Mouse (Mus musculus): Measurements from ENCODE around the gene Rbp7. TPM values are rescaled to one million over a fixed set of nuclear protein-coding genes. Genes with fewer than 3 reads are reported as not detected.
"Not testable (repeated sequence)": the region's sequence is repeated elsewhere in the genome, so short reads cannot be mapped to it uniquely, and the experiment has no call there.

Rbp7 gene
- total RNA-seq, 2 experiments from 2014 or later = not detected

- no peak for DNase-seq (ENCODE audit: low spot score in 2 of 2)
- intact Hi-C loops (cut with DNase I) = no loop called here
These were observed 3.7 kb upstream of the Rbp7 start for GRCm38 (mm10) chr4:149458526-149458925.

DNA sequence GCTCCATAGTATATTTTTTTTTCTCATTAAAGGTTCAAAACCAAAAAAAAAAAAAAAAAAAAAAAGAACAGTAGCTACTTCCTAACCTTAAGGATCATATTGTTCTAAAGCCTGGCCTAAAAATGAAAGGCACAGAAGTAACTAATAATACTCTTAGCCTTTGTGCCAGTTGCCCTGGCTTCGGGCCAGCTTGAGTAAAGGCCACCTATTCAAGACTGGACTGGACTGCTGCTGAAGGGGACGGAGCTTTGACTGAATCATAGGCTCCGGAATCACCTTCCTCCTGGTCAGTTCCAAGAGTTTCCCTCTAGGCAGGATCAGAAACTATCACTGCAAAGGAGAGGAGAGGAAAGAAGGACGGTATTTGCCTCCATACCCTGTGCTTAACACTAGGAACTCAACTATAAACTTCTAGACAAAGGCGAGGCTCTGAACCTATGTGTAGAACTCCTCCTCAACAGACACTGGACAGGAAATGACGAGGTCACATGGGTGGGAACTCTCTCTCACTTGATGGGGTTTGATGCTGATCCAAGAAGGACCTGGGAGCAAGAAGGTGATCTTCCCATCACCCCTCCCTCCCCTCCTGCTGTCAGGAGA lies 3.2 kb upstream of the Rbp7 start:
- DNase-seq (ENCODE audit: low spot score in 2 of 2) = no peak
- intact Hi-C loops (cut with DNase I) = no loop called here

DNA sequence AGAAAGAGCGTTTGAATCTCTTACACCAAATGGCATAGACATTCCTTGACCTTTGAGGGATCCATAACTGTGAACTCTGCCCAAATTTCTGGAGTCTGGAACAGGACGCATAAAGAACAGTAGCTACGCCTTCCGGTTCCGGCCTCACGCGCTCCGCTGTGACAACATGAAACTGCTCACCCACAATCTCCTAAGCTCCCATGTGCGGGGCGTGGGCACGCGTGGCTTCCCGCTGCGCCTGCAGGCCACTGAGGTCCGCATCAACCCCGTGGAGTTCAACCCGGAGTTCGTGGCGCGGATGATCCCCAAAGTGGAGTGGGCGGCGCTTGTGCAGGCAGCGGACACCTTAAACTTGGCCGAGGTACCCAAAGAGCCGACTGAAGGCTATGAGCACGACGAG lies 2.4 kb upstream of the Rbp7 start:
- intact Hi-C loops (cut with DNase I); DNase-seq (ENCODE audit: low spot score in 2 of 2): not testable (repeated sequence)

DNA sequence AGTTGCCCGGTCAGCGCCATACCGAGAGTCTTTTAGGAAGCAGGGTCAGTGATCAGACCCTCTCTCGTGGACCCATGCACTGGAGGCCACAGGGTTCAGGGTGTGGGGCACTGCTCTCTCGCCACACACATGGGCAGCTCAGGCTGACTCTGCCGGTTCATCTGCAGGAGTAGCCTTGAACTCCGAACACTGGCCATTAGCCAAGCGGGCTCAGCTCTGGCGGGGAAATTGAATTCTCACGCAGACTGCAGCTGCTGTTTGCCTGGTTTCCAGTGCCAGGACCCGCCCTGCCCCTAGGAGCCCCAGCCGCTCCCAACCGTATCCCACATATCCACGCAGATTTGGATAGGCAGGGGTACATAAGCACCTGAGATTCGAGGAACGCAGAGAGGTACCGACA lies 515 bp downstream of the Rbp7 start:
- intact Hi-C loops (cut with DNase I) = no loop called here

GRCm38 (mm10) chr4:149453656-149454055 lies 1.1 kb downstream of the Rbp7 start:
- intact Hi-C loops (cut with DNase I) = no loop called here
- no peak for DNase-seq (ENCODE audit: low spot score in 2 of 2)

More for the DNA sequence above, 515 bp downstream of the Rbp7 start:
- DNase-seq (ENCODE audit: low spot score in 2 of 2) = no peak

GRCm38 (mm10) chr4:149450636-149451035 lies 4.1 kb downstream of the Rbp7 start:
- intact Hi-C loops (cut with DNase I) = no loop called here
- DNase-seq (ENCODE audit: low spot score in 2 of 2) = no peak

DNA sequence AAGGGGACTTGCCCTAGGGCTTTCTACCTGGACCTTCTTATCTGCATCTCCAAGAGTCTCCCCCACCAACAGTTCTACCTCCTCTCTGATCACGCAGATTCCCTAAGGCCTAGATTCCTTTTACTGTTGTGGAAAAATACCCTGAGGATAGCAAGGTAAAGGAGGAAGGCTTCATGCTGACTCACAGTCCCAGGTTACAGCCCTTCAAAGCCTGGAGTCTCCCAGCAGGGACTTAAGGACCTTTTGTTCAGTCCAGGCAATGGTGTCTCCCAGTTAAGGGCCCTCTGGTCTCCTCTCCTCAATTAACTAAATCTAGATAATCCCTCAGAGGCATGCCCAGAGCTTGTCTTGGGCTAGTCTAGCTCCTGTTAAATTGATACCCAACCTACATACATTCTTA lies 8.5 kb downstream of the Rbp7 start:
- no peak for DNase-seq (ENCODE audit: low spot score in 2 of 2)
- intact Hi-C loops (cut with DNase I) = no loop called here

DNA sequence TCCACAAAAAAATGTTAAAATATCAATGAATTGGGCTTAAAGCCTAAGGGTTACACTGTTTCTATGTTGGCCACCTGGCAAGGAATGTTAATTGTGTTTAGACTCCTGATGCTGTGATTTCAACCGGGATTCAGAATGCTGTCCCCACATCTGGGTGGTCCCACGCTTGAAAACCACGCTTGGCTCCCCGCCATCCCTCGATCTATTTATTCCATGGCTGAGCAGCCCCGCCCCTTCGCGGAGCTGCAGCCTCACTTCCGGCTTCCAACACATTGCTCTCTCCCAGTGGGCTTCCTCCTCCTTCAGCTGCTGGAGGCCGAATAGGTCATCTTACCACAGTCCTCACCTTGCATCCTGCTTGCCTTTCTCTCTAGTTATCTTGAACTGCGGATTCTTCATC lies 8.9 kb downstream of the Rbp7 start:
- peak in 1 of 2 experiments; percentile 16 for DNase-seq (ENCODE audit: low spot score in 2 of 2)
- intact Hi-C loops (cut with DNase I) = loop anchor here (1.0 kb wide), 1 partner anchor 20 kb away; the partner anchor contains the start of gene Ube4b

- intact Hi-C loops (cut with DNase I) = loop anchor here (1.0 kb wide), 1 partner anchor 19 kb away; the partner anchor contains the start of gene Ube4b
- DNase-seq (ENCODE audit: low spot score in 2 of 2) = peak; percentile 85 to 94
These were observed 9.6 kb downstream of the Rbp7 start for GRCm38 (mm10) chr4:149444964-149445701.

DNA sequence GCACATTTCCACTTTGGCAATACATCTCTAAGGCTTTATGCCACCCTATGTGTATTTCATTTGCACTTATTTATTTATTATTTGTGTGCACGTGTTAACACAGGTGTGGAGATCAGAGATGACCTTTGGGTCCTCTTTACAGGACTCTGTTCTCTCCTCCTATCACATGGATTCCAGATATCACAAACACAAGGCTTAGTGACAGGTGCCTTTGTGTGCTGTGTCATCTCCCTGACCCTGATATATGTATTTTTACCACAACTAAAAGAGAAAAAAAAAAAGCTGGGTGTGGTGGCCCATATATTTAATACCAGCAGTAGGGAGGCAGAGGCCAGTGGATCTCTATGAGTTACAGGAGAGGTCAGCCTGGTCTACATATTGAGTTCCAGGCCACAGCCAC lies 10.3 kb downstream of the Rbp7 start:
- intact Hi-C loops (cut with DNase I) = no loop called here
- DNase-seq (ENCODE audit: low spot score in 2 of 2) = no peak

GRCm38 (mm10) chr4:149442436-149442835 lies 12.3 kb downstream of the Rbp7 start:
- intact Hi-C loops (cut with DNase I) = no loop called here
- no peak for DNase-seq (ENCODE audit: low spot score in 2 of 2)

DNA sequence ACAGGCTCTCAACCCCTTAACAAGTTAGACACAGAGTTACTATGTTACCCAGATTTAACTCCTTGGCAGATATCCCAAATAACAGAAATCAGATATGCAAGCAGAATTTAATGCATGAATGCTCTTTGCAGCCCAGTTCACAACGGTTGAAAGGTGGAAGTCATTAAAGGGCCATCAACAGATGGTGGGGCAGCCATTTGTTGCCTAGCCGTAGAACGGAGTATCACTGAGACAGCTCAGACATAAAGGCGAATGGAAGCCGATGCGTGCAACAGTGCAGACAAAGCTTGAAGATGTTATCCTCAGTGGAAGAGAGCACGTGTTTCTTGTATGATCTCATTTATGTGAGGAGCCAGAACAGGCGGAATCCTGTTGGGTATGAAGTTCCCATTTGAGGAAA lies 14.2 kb downstream of the Rbp7 start:
- intact Hi-C loops (cut with DNase I) = no loop called here
- DNase-seq (ENCODE audit: low spot score in 2 of 2) = no peak

DNA sequence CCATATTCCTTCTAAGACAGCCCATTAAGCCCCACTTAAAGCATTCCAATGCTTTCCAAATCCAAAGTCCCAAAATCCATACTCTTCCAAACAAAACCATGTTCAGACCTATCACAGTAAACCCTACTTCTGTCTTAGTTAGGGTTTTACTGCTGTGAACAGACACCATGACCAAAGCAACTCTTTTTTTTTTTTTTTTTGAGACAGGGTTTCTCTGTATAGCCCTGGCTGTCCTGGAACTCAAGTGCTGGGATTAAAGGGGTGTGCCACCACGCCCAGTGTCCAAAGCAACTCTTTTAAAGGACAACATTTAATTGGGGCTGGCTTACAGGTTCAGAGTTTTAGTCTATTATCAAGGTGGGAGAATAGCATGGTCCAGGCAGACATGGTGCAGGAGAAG lies 22.9 kb downstream of the Rbp7 start:
- intact Hi-C loops (cut with DNase I); DNase-seq (ENCODE audit: low spot score in 2 of 2): not testable (repeated sequence)

- DNase-seq (ENCODE audit: low spot score in 2 of 2) = no peak
- intact Hi-C loops (cut with DNase I) = no loop called here
These were observed 25.2 kb downstream of the Rbp7 start for GRCm38 (mm10) chr4:149429592-149429991.

DNA sequence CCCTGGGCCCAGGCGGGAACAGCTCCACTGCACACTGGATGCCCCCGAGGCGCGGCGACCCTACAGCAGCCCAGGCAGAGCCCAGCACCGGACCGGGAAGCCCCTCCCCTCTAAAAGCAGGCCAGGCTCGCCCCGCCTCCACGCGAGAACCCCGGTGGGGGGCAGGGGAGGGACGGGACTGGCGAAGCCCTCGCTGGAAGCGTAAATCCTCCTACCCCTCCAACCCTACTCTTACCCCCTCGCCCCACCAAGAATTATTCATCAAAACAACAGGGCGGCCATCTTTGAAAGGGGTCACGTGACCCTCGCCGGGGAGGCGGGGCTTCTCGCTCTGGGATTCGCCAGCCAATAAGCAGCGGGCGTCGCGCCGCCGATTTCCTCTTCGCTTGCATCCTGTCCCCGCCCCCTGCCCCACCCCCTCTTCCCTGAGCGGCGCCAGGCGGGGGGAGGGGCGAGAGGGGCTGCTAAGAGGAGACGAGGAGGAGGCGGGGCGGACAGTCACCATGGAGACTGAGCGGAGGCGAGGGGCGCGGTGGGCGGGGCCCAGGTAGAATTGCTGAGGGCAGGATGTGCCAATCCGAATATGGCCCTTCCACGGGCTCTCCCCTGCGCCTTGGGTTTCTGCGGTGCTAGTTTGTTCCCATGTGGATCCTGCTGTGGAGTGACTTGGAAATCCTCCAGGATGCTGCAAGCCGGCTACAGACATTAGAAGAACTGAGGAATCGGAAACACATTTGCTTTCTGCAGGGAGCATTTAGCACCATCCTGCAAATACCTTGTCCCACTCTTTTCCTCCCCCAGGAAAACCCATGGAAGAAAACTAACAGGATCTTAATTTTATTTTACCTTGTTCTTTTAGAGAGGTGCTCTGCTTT lies 28.2 kb downstream of the Rbp7 start, which contains the start of gene Ube4b:
Gene Ube4b (minus strand): TSS at position 425 of the 875 bp plus-strand sequence.
- peak; percentile 99 for DNase-seq (ENCODE audit: low spot score in 2 of 2)
- intact Hi-C loops (cut with DNase I) = loop anchor here (1.0 to 2.0 kb wide), 2 partner anchors 19 to 28 kb away; no protein-coding TSS in a partner anchor

DNA sequence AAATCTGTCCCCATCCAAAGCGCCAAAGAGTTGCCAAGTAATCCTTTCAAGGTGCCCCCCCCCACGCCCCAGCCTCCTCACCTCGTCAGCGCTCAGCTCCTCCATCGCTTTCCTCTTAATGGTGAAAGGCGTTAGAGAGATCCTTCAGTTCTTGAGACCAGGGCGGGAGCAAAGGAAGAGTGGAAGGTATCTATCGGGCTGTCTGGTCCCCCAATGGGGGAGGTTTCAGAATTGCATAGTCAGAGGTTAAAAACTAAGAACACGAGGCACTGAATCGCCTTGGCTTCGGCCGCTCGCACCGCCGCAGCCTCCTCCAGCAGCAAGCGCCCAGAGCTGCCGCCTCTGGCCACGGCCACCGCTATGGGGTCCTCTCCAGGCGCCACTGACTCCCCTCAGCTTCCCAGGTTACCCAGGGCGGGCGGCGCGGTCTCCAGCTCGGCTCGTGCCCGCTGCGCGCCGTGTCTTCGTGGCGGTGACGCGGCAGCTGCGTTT lies 28.9 kb downstream of the Rbp7 start:
- intact Hi-C loops (cut with DNase I) = loop anchor here (1.0 to 2.0 kb wide), 2 partner anchors 19 to 27 kb away; no protein-coding TSS in a partner anchor
- peak in 1 of 2 experiments; percentile 45 for DNase-seq (ENCODE audit: low spot score in 2 of 2)

DNA sequence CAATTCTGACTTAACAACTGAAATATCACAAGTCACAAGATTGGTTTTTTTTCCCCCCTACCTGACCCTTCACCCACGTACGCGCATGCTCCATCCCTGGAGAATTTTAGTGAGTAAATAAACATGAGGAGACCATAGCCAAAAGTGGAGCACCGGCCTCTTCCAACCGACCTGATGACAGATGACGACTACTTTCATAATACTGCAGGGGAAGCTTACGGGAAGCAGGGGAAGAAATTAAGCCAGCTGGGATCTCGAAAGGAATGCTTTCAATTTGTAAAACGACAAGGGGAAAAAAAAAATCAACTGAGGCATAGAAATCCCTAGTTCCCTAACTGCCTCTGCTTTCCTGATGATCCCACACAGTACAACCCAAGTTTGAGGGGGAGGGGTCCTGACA lies 30.0 kb downstream of the Rbp7 start:
- DNase-seq (ENCODE audit: low spot score in 2 of 2) = no peak
- intact Hi-C loops (cut with DNase I) = no loop called here

DNA sequence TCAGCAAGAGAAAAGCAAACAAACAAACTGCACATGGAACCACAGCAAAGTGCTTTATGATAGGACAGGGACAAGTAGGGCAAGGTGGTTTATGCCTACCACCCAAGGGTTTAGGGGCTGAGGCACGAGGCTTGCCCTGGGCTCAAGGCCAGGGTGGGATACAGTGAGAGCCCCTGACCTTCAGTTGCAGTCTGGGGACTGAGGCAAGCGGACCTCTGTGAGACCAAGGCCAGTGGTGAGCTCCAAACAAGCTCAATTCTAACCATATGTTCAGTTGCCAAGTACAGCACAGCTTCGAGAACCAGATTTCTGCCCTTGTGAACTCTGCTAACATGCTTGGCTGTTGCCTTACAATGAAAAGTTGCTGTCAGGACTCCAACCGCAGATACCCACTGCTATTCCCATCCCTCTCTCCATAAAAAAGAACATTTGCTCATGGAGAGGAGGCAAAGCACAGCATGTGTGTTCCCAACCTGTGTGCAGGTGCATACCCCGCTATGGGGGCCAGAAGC lies 36.9 kb downstream of the Rbp7 start:
- intact Hi-C loops (cut with DNase I) = no loop called here
- DNase-seq (ENCODE audit: low spot score in 2 of 2) = no peak

GRCm38 (mm10) chr4:149416986-149417385 lies 37.8 kb downstream of the Rbp7 start:
- intact Hi-C loops (cut with DNase I) = no loop called here
- no peak for DNase-seq (ENCODE audit: low spot score in 2 of 2)

DNA sequence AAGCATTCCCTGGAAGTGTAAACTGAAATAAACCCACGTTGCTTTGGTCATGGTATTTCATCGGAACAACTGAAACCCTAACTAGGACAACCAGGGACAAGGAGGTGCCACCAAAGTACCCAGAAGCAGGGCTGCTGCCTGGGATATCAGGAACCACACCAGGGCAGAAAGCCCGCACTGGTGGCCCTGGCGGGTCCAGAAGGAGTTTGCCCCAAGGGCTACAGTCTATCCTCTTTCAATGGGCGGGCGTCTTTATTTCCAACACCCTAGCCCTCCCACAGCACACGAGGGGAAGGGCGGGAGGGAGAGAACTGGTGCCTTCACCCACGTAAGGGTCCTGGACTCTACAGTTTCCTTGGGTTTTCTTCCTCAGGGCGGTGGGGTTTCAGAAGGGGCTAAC lies 38.4 kb downstream of the Rbp7 start:
- intact Hi-C loops (cut with DNase I) = no loop called here
- no peak for DNase-seq (ENCODE audit: low spot score in 2 of 2)

Measured in left cerebral cortex, postnatal 25 days (tissue).